Mouse (Mus musculus) bone marrow macrophage, adult 2 months (primary cell): ENCODE measurements at regions not wholly inside any gene's neighbourhood (a gene's known extent, or its start where the extent isn't known, plus 50 kb on each side); places are given as distances from the start of the nearest gene placed in this dataset.

Source experiments
- CTCF ChIP-seq: IDR thresholded peaks from 2 replicates; pipeline ENCODE4 v1.5.1; 2012; ENCODE audit warnings: low read depth, mild to moderate bottlenecking, low read length, moderate library complexity
- POLR2A ChIP-seq: IDR thresholded peaks from 2 replicates; pipeline ENCODE4 v1.6.1; 2012; ENCODE audit warnings: mild to moderate bottlenecking, low read depth, low read length, borderline replicate concordance

DNA sequence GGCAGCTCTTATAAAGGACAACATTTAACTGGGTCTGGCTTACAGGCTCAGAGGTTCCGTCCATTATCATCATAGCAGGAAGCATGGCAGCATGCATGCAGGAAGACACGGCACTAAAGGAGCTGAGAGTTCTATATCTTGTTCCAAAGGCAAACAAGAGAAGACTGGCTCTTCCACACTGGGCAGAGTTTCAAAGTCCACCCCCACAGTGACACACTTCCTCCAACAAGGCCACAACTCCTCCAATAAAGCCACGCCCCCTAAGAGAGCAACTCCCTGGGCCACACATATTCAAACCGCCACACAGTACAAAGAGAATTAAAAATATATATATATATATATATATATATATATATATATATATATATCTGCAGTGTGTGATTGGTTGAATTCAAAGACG, 105.8 kb upstream of the Spata13 start:
- TF ChIP-seq CTCF = no peak
- TF ChIP-seq POLR2A = no peak
